Comparison of ENCODE assay signal across 14 mouse cellular contexts in genomic region chr10:66924418-66924817, GRCm38 (mm10).
"Had no signal": no experiment of that assay in that cellular context is flagged by ENCODE, and none has a peak within 500 bp of the region (broad histone marks: within the 10 kb centered on the region; RNA-seq: fewer than 3 reads in every experiment).

No protein-coding gene starts in this region.

- H3K36me3 ChIP-seq: midbrain, embryonic 13.5 days; midbrain, embryonic 15.5 days; neural tube, embryonic 12.5 days; stomach, embryonic 15.5 days had no signal

- H3K27me3 ChIP-seq: midbrain, embryonic 13.5 days; midbrain, embryonic 15.5 days; neural tube, embryonic 12.5 days; stomach, embryonic 15.5 days had no signal

- H3K9ac ChIP-seq: liver, embryonic 14.5 days; lung, embryonic 14.5 days; midbrain, embryonic 13.5 days; midbrain, embryonic 15.5 days; neural tube, embryonic 12.5 days; stomach, embryonic 15.5 days had no signal

- ATAC-seq: midbrain, embryonic 13.5 days; midbrain, embryonic 15.5 days had no signal

- DNase-seq: lung, adult 18-20 months; lung, embryonic 14.5 days; lung, postnatal 4 days; right cerebral cortex, postnatal 14 days; thymus, adult 2 months; thymus, postnatal 25 days; thymus, postnatal 4 days had no signal

- H3K9me3 ChIP-seq: midbrain, embryonic 13.5 days; midbrain, embryonic 15.5 days; neural tube, embryonic 12.5 days; stomach, embryonic 15.5 days had no signal

- H3K27ac ChIP-seq: liver, embryonic 14.5 days; midbrain, embryonic 13.5 days; midbrain, embryonic 15.5 days; neural tube, embryonic 12.5 days; stomach, embryonic 15.5 days; stomach, postnatal 0 days had no signal

- H3K4me3 ChIP-seq: midbrain, embryonic 13.5 days; midbrain, embryonic 15.5 days; neural tube, embryonic 12.5 days; stomach, embryonic 15.5 days had no signal

- H3K4me2 ChIP-seq: lung, embryonic 14.5 days; midbrain, embryonic 11.5 days; midbrain, embryonic 13.5 days; midbrain, embryonic 15.5 days; neural tube, embryonic 12.5 days; stomach, embryonic 15.5 days had no signal
